Mouse (Mus musculus) heart, adult 2 months (tissue): ENCODE results near the gene Snx11. TPM values are rescaled to one million over a fixed set of nuclear protein-coding genes. Genes with fewer than 3 reads are reported as not detected.

Experiments used
- DNase-seq, 2 experiments: peaks; one replicate each; pipeline ENCODE4 v3.0.0; 2021
- H3K27ac ChIP-seq: fragments of 200-600 bp; 2 replicates; pipeline ENCODE4 v1.8.1; 2022
- H3K27me3 ChIP-seq: fragments of 200-500 bp; 2 replicates; pipeline ENCODE4 v1.6.1; 2012; ENCODE audit warnings: mild to moderate bottlenecking, low read length, inconsistent platforms, mixed read lengths; ENCODE audit not compliant: control insufficient read depth, insufficient read depth
- H3K36me3 ChIP-seq: fragments of 200-500 bp; 2 replicates; pipeline ENCODE4 v1.6.1; 2012; ENCODE audit warnings: low read length, inconsistent platforms; ENCODE audit not compliant: control insufficient read depth, insufficient read depth
- H3K4me1 ChIP-seq: fragments of 200-500 bp; 2 replicates; pipeline ENCODE4 v1.6.1; 2011; ENCODE audit warnings: low read length; ENCODE audit not compliant: control insufficient read depth, insufficient read depth
- H3K4me3 ChIP-seq: fragments of 200-600 bp; 2 replicates; pipeline ENCODE4 v1.8.1; 2022
- H3K79me2 ChIP-seq: fragments of 200-500 bp; replicated peaks from 2 replicates; pipeline ENCODE4 v1.6.1; 2012; ENCODE audit warnings: mild to moderate bottlenecking, inconsistent platforms, low read length, moderate library complexity, mixed read lengths; ENCODE audit not compliant: control insufficient read depth, insufficient read depth
- H3K9ac ChIP-seq: fragments of 200-500 bp; 2 replicates; pipeline ENCODE4 v1.6.1; 2012; ENCODE audit warnings: low read depth, mild to moderate bottlenecking, control low read depth, inconsistent platforms, low read length, mixed read lengths
- CTCF ChIP-seq: fragments of 200-600 bp; IDR thresholded peaks from 2 replicates; pipeline ENCODE4 v1.8.1; 2022; ENCODE audit warnings: antibody characterized with exemption, mild to moderate bottlenecking, moderate library complexity
- EP300 ChIP-seq: fragments of 200-500 bp; IDR thresholded peaks from 2 replicates; pipeline ENCODE4 v1.6.1; 2011; ENCODE audit warnings: low read depth, low read length, control low read depth; ENCODE audit not compliant: insufficient read depth
- POLR2A ChIP-seq: fragments of 200-500 bp; IDR thresholded peaks from 2 replicates; pipeline ENCODE4 v1.6.1; 2011; ENCODE audit warnings: mild to moderate bottlenecking, low read depth, low read length, control low read depth; ENCODE audit not compliant: insufficient read depth
- WGBS: fragments of 180-500 bp; shearing (Covaris S2); methylation state at CpG from one replicate; pipeline ENCODE4 v1.1.7; 2018; 5-methylcytosine and 5-hydroxymethylcytosine counted together
- intact Hi-C: fragments of 180-260 bp; cut with DNase I; formaldehyde crosslinking; loops from one replicate; pipeline ENCODE4 v1.15.1; 2025
- polyA plus RNA-seq: library from polyadenylated mRNA; depleted of rRNA; stranded (reverse); fragments of >200 nt; gene quantifications from 2 replicates; pipeline ENCODE4 v1.2.3, GENCODE M21; 2012; rRNA removed
- total RNA-seq, 2 experiments: library from RNA; stranded (reverse); gene quantifications; 2 replicates each; pipeline ENCODE4 v1.2.3; 2021

Gene Snx11
- total and polyA plus RNA-seq, 3 experiments = 11.1 to 12.5 (median 11.6) TPM

GRCm38 (mm10) chr11:96725833-96726232 is 51.5 kb downstream of the Snx11 start:
- H3K36me3 ChIP-seq = no peaks in the 10 kb centered on the region
- intact Hi-C loops = loop anchor here (10.0 kb wide), 1 partner anchor 441 kb away; the partner anchor contains the start of genes Hoxb7 and Hoxb8
- H3K27ac ChIP-seq = no peak overlapping the region
- WGBS = 29% methylated on average over 1 of the region's 1 CpGs
- no peak overlapping the region for H3K4me3 ChIP-seq
- H3K4me1 ChIP-seq = no peaks in the 10 kb centered on the region
- H3K27me3 ChIP-seq = no peaks in the 10 kb centered on the region
- TF ChIP-seq EP300 (no peak), CTCF (no peak), POLR2A (no peak)
- no peaks in the 10 kb centered on the region for H3K79me2 ChIP-seq
- no peak for DNase-seq
- no peak overlapping the region for H3K9ac ChIP-seq

- 52% methylated on average over 7 of the region's 7 CpGs for WGBS
- Histone ChIP-seq H3K4me1 (no peaks in the 10 kb centered on the region), H3K9ac (no peak overlapping the region), H3K36me3 (no peaks in the 10 kb centered on the region), H3K27me3 (no peaks in the 10 kb centered on the region), H3K4me3 (no peak overlapping the region), H3K27ac (no peak overlapping the region), H3K79me2 (no peaks in the 10 kb centered on the region)
- no peak for DNase-seq
- intact Hi-C loops = no loop called here
- TF ChIP-seq POLR2A (no peak), EP300 (no peak), CTCF (no peak)
These were observed 58.8 kb downstream of the Snx11 start for GRCm38 (mm10) chr11:96718609-96719008.

Other genes starting within 250 kb of the Snx11 start
- gene Cbx1, start 11.6 kb upstream of the Snx11 start, total RNA-seq = 10 to 100 TPM; 34.8 to 36.9 TPM
- gene Cbx1, start 11.6 kb upstream of the Snx11 start, polyA plus RNA-seq = 8.4 and 11.1 TPM in 2 replicates
- 100 to 1,000 TPM; 395 to 436 TPM for gene Nfe2l1, start 52.4 kb upstream of the Snx11 start, total RNA-seq
- 397 and 529 TPM in 2 replicates for gene Nfe2l1, start 52.4 kb upstream of the Snx11 start, polyA plus RNA-seq
- gene Copz2, start 72.3 kb upstream of the Snx11 start, total RNA-seq = 10 to 100 TPM; 35.0 to 36.9 TPM
- gene Copz2, start 72.3 kb upstream of the Snx11 start, polyA plus RNA-seq = 55.0 and 76.6 TPM in 2 replicates
- 10 to 100 TPM; 17.4 to 25.2 TPM for gene Cdk5rap3, start 138.9 kb upstream of the Snx11 start, total RNA-seq
- 13.8 and 17.5 TPM in 2 replicates for gene Cdk5rap3, start 138.9 kb upstream of the Snx11 start, polyA plus RNA-seq
- 1 to 10 TPM in 1 of 2 experiments, under 1 TPM in 1; 0.93 to 2.1 TPM for gene Prr15l, start 150.5 kb upstream of the Snx11 start, total RNA-seq
- 0.70 and 2.5 TPM in 2 replicates for gene Prr15l, start 150.5 kb upstream of the Snx11 start, polyA plus RNA-seq
- gene Pnpo, start 166.4 kb upstream of the Snx11 start, total RNA-seq = 10 to 100 TPM; 12.9 to 13.0 TPM
- 21.3 and 22.0 TPM in 2 replicates for gene Pnpo, start 166.4 kb upstream of the Snx11 start, polyA plus RNA-seq
- 10 to 100 TPM; 10.4 to 12.4 TPM for gene Sp2, start 205.4 kb upstream of the Snx11 start, total RNA-seq
- 10.3 and 12.3 TPM in 2 replicates for gene Sp2, start 205.4 kb upstream of the Snx11 start, polyA plus RNA-seq
- under 1 TPM; 0.11 to 0.21 TPM for gene Sp6, start 235.8 kb upstream of the Snx11 start, total RNA-seq
- gene Sp6, start 235.8 kb upstream of the Snx11 start, polyA plus RNA-seq = 0.21 and 0.23 TPM in 2 replicates